Mouse (Mus musculus): ENCODE data around the gene Gpbar1. TPM values are rescaled to one million over a fixed set of nuclear protein-coding genes. Genes with fewer than 3 reads are reported as not detected.

Gene Gpbar1
- polyA plus RNA-seq, 1 experiment = 0.14 TPM

- Histone ChIP-seq H3K27ac (ENCODE audit: insufficient read depth, low read length) (no peak overlapping the region), H3K27me3 (ENCODE audit: control insufficient read depth, insufficient read depth, low read length) (no peaks in the 10 kb centered on the region), H3K36me3 (ENCODE audit: control insufficient read depth, insufficient read depth, low read length) (peaks cover 3% of the 10 kb centered on the region), H3K4me1 (ENCODE audit: control insufficient read depth, insufficient read depth, insufficient read length) (no peaks in the 10 kb centered on the region), H3K4me3 (ENCODE audit: extremely low read depth, insufficient read depth, insufficient read length) (no peak overlapping the region)
- 34% methylated on average over 9 of the region's 9 CpGs for WGBS
- DNase-seq (ENCODE audit: low read depth in 1 of 2, low spot score in 2 of 2) = no peak
- TF ChIP-seq POLR2A (IDR thresholded peaks at IDR 0.05; ENCODE audit: low read depth, low read length) = no peak
- no peak for TF ChIP-seq CTCF (IDR thresholded peaks at IDR 0.05; ENCODE audit: extremely low read depth, insufficient read depth, insufficient read length, insufficient replicate concordance)
Observed at GRCm38 (mm10) chr1:74275015-74275414, 3.3 kb upstream of the Gpbar1 start.

- no peaks in the 10 kb centered on the region for H3K27me3 ChIP-seq (ENCODE audit: control insufficient read depth, insufficient read depth, low read length)
- no peak for DNase-seq (ENCODE audit: low read depth in 1 of 2, low spot score in 2 of 2)
- no peak overlapping the region for H3K27ac ChIP-seq (ENCODE audit: insufficient read depth, low read length)
- no peak overlapping the region for H3K4me3 ChIP-seq (ENCODE audit: extremely low read depth, insufficient read depth, insufficient read length)
- TF ChIP-seq POLR2A (IDR thresholded peaks at IDR 0.05; ENCODE audit: low read depth, low read length) (no peak), CTCF (IDR thresholded peaks at IDR 0.05; ENCODE audit: extremely low read depth, insufficient read depth, insufficient read length, insufficient replicate concordance) (no peak)
- 80% methylated on average over 6 of the region's 6 CpGs for WGBS
- no peaks in the 10 kb centered on the region for H3K4me1 ChIP-seq (ENCODE audit: control insufficient read depth, insufficient read depth, insufficient read length)
- H3K36me3 ChIP-seq (ENCODE audit: control insufficient read depth, insufficient read depth, low read length) = peaks cover 21% of the 10 kb centered on the region
Observed at GRCm38 (mm10) chr1:74277041-74277440, 1.3 kb upstream of the Gpbar1 start.

DNA sequence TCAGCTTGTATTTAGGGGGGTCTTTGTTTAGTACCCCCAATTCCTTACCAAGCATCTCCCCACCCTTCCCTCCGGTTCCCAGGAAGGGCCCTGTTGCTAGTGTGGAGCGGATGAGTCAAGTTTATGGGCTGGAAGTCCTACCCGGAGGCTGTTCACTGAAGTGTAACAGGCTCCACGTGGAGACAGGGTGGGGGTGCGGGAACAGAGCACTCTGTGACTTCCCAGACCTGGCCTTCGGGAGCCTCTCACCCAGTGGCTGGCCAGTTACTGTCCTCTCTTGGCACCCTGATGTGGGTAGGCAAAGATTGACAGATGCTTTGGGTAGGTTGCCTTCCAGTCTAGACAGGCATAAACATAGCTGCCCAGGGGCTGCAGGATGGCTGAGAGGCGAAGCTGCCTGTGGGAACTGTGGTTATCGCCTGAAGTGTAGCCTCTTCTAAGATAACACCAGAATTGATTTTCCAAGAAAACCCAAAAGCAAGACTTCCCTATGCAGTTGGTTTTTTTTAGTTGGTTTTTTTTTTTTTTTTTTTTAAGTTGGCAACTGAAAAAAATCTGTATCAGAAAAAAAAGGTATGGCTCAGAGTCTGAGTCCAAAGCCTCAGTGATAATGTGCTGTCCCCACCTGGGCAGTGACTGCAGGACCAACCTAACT, 340 bp upstream of the Gpbar1 start:
- 80% methylated on average over 8 of the region's 8 CpGs for WGBS
- Histone ChIP-seq H3K36me3 (ENCODE audit: control insufficient read depth, insufficient read depth, low read length) (peaks cover 25% of the 10 kb centered on the region), H3K4me3 (ENCODE audit: extremely low read depth, insufficient read depth, insufficient read length) (no peak overlapping the region), H3K4me1 (ENCODE audit: control insufficient read depth, insufficient read depth, insufficient read length) (no peaks in the 10 kb centered on the region), H3K27ac (ENCODE audit: insufficient read depth, low read length) (no peak overlapping the region), H3K27me3 (ENCODE audit: control insufficient read depth, insufficient read depth, low read length) (no peaks in the 10 kb centered on the region)
- no peak for DNase-seq (ENCODE audit: low read depth in 1 of 2, low spot score in 2 of 2)
- TF ChIP-seq CTCF (IDR thresholded peaks at IDR 0.05; ENCODE audit: extremely low read depth, insufficient read depth, insufficient read length, insufficient replicate concordance) (no peak), POLR2A (IDR thresholded peaks at IDR 0.05; ENCODE audit: low read depth, low read length) (no peak)

DNA sequence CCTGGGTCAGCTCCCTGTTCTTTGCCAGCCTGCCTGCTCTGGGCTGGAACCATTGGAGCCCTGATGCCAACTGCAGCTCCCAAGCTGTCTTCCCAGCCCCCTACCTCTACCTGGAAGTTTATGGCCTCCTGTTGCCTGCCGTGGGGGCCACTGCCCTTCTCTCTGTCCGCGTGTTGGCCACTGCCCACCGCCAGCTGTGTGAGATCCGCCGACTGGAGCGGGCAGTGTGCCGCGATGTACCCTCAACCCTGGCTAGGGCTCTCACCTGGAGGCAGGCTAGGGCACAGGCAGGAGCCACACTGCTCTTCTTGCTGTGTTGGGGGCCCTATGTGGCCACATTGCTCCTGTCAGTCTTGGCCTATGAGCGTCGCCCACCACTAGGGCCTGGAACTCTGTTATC, 638 bp downstream of the Gpbar1 start:
- Histone ChIP-seq H3K4me3 (ENCODE audit: extremely low read depth, insufficient read depth, insufficient read length) (no peak overlapping the region), H3K36me3 (ENCODE audit: control insufficient read depth, insufficient read depth, low read length) (peaks cover 25% of the 10 kb centered on the region), H3K27me3 (ENCODE audit: control insufficient read depth, insufficient read depth, low read length) (no peaks in the 10 kb centered on the region), H3K4me1 (ENCODE audit: control insufficient read depth, insufficient read depth, insufficient read length) (peaks cover 3% of the 10 kb centered on the region; the same call in 1 of the 2 replicates), H3K27ac (ENCODE audit: insufficient read depth, low read length) (no peak overlapping the region)
- DNase-seq (ENCODE audit: low read depth in 1 of 2, low spot score in 2 of 2) = no peak
- 93% methylated on average over 11 of the region's 11 CpGs for WGBS
- no peak for TF ChIP-seq CTCF (IDR thresholded peaks at IDR 0.05; ENCODE audit: extremely low read depth, insufficient read depth, insufficient read length, insufficient replicate concordance)
- TF ChIP-seq POLR2A (IDR thresholded peaks at IDR 0.05; ENCODE audit: low read depth, low read length) = no peak

DNA sequence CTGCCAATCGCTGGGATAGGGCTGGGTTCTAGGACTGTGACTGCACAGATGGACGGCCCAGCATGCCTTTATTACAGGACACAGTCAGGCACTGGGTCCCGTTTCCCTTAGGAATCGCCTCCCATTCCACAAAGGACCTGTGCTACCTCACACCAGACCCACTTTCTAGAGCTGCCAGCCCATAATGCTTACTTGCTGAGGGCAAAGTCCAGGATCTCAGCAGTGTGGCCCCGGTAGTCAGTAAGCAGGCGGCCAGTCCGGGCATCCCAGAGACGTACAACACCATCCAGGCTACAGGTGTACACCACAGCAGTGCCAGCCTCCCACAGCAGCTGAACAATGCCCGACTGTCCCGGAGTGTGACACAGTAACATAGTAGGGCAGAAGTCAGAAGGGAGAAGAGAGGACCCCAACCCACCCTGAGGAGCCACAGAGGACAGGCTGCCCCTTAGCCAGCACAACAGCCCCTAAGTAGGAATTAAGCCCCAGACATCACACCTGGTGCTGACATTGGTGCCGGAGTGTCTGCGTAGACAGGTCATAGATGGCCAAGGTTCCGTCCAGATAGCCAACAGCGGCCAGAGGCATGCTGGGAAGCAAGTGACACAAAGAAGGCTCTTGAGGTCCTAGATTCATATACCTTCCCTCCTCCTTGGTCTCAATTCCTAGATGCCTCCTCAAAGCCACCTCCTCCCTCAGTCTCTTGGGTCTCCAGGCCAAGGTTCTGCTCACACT, 2.4 kb downstream of the Gpbar1 start:
- TF ChIP-seq CTCF (IDR thresholded peaks at IDR 0.05; ENCODE audit: extremely low read depth, insufficient read depth, insufficient read length, insufficient replicate concordance) (no peak), POLR2A (IDR thresholded peaks at IDR 0.05; ENCODE audit: low read depth, low read length) (no peak)
- Histone ChIP-seq H3K4me1 (ENCODE audit: control insufficient read depth, insufficient read depth, insufficient read length) (peaks cover 6% of the 10 kb centered on the region; the same call in 1 of the 2 replicates), H3K27ac (ENCODE audit: insufficient read depth, low read length) (no peak overlapping the region), H3K36me3 (ENCODE audit: control insufficient read depth, insufficient read depth, low read length) (peaks cover 25% of the 10 kb centered on the region), H3K27me3 (ENCODE audit: control insufficient read depth, insufficient read depth, low read length) (no peaks in the 10 kb centered on the region), H3K4me3 (ENCODE audit: extremely low read depth, insufficient read depth, insufficient read length) (no peak overlapping the region)
- 95% methylated on average over 14 of the region's 14 CpGs for WGBS
- no peak for DNase-seq (ENCODE audit: low read depth in 1 of 2, low spot score in 2 of 2)

- Histone ChIP-seq H3K36me3 (ENCODE audit: control insufficient read depth, insufficient read depth, low read length) (peaks cover 25% of the 10 kb centered on the region), H3K4me3 (ENCODE audit: extremely low read depth, insufficient read depth, insufficient read length) (no peak overlapping the region), H3K27me3 (ENCODE audit: control insufficient read depth, insufficient read depth, low read length) (no peaks in the 10 kb centered on the region), H3K27ac (ENCODE audit: insufficient read depth, low read length) (no peak overlapping the region), H3K4me1 (ENCODE audit: control insufficient read depth, insufficient read depth, insufficient read length) (peaks cover 6% of the 10 kb centered on the region; the same call in 1 of the 2 replicates)
- WGBS = 92% methylated on average over 2 of the region's 2 CpGs
- no peak for TF ChIP-seq POLR2A (IDR thresholded peaks at IDR 0.05; ENCODE audit: low read depth, low read length)
- TF ChIP-seq CTCF (IDR thresholded peaks at IDR 0.05; ENCODE audit: extremely low read depth, insufficient read depth, insufficient read length, insufficient replicate concordance) = no peak
- no peak for DNase-seq (ENCODE audit: low read depth in 1 of 2, low spot score in 2 of 2)
Observed at GRCm38 (mm10) chr1:74281372-74281771, 3.0 kb downstream of the Gpbar1 start.

GRCm38 (mm10) chr1:74281886-74282285, 3.5 kb downstream of the Gpbar1 start:
- TF ChIP-seq CTCF (IDR thresholded peaks at IDR 0.05; ENCODE audit: extremely low read depth, insufficient read depth, insufficient read length, insufficient replicate concordance) (no peak), POLR2A (IDR thresholded peaks at IDR 0.05; ENCODE audit: low read depth, low read length) (no peak)
- DNase-seq (ENCODE audit: low read depth in 1 of 2, low spot score in 2 of 2) = no peak
- 93% methylated on average over 8 of the region's 8 CpGs for WGBS
- Histone ChIP-seq H3K4me3 (ENCODE audit: extremely low read depth, insufficient read depth, insufficient read length) (no peak overlapping the region), H3K27ac (ENCODE audit: insufficient read depth, low read length) (no peak overlapping the region), H3K36me3 (ENCODE audit: control insufficient read depth, insufficient read depth, low read length) (peaks cover 25% of the 10 kb centered on the region), H3K4me1 (ENCODE audit: control insufficient read depth, insufficient read depth, insufficient read length) (peaks cover 6% of the 10 kb centered on the region; the same call in 1 of the 2 replicates), H3K27me3 (ENCODE audit: control insufficient read depth, insufficient read depth, low read length) (no peaks in the 10 kb centered on the region)
